Mouse (Mus musculus): ENCODE results near the gene Stfa2.
"Not testable (repeated sequence)": the region's sequence is repeated elsewhere in the genome, so short reads cannot be mapped to it uniquely, and the experiment has no call there.

GRCm38 (mm10) chr16:36367648-36368047 is 40.6 kb downstream of the Stfa2 start, which contains the start of gene BC100530:
- not testable (repeated sequence) for TF ChIP-seq HCFC1 (IDR thresholded peaks at IDR 0.05; ENCODE audit: borderline replicate concordance, insufficient read depth, low read length); MAFK (IDR thresholded peaks at IDR 0.05; ENCODE audit: insufficient read depth, low read depth, low read length); ZNF384 (IDR thresholded peaks at IDR 0.05; ENCODE audit: low read depth, low read length); CHD2 (IDR thresholded peaks at IDR 0.05; ENCODE audit: low read depth, low read length)
